Mouse (Mus musculus) hindbrain, embryonic 12.5 days (tissue): ENCODE data around the gene Rnf34. TPM values are rescaled to one million over a fixed set of nuclear protein-coding genes. Genes with fewer than 3 reads are reported as not detected.

Experiments used
- ATAC-seq: fragments of 200-750 bp; cut with Nextera tagmentation; 2 replicates; pipeline ENCODE4 v1.8.0; 2017; ENCODE audit warnings: moderate TSS enrichment; ENCODE audit not compliant: low FRiP score
- H3K27ac ChIP-seq: fragments of 300-500 bp; sonication (generic); 2 replicates; pipeline ENCODE4 v1.5.1; 2016; ENCODE audit warnings: mild to moderate bottlenecking
- H3K27me3 ChIP-seq: fragments of 300-500 bp; sonication (generic); 2 replicates; pipeline ENCODE4 v1.6.1; 2016; ENCODE audit warnings: mild to moderate bottlenecking
- H3K36me3 ChIP-seq: fragments of 300-500 bp; sonication (generic); 2 replicates; pipeline ENCODE4 v1.6.1; 2016; ENCODE audit warnings: mild to moderate bottlenecking
- H3K4me1 ChIP-seq: fragments of 300-500 bp; sonication (generic); 2 replicates; pipeline ENCODE4 v1.6.1; 2016
- H3K4me2 ChIP-seq: fragments of 300-500 bp; sonication (generic); replicated peaks from 2 replicates; pipeline ENCODE4 v1.6.1; 2016; ENCODE audit warnings: mild to moderate bottlenecking
- H3K4me3 ChIP-seq: fragments of 300-500 bp; sonication (generic); 2 replicates; pipeline ENCODE4 v1.5.1; 2016; ENCODE audit warnings: mild to moderate bottlenecking
- H3K9ac ChIP-seq: fragments of 300-500 bp; sonication (generic); 2 replicates; pipeline ENCODE4 v1.6.1; 2016; ENCODE audit warnings: mild to moderate bottlenecking, moderate library complexity
- H3K9me3 ChIP-seq: fragments of 300-500 bp; sonication (generic); replicated peaks from 2 replicates; pipeline ENCODE4 v1.6.1; 2016; ENCODE audit warnings: mild to moderate bottlenecking
- WGBS: fragments of 180-500 bp; shearing (Covaris S2); methylation state at CpG from one replicate; pipeline ENCODE4 v1.1.7; 2016; 5-methylcytosine and 5-hydroxymethylcytosine counted together
- polyA plus RNA-seq: library from polyadenylated mRNA; unstranded; fragments of >200 nt; fragmentation: Nextera tagmentation; extraction: Ambion mirVana; gene quantifications from 2 replicates; pipeline ENCODE4 v1.2.1, GENCODE M21; 2016

Rnf34 gene
- polyA plus RNA-seq, 1 experiment from 2014 or later: 50.7 TPM

GRCm38 (mm10) chr5:122824450-122824849 lies 25.4 kb upstream of the Rnf34 start:
- Histone ChIP-seq H3K4me3 (no peak overlapping the region), H3K36me3 (0 out of 2 replicates have a peak, but pooled peaks cover under 1% of the 10 kb centered on the region), H3K27me3 (no peaks in the 10 kb centered on the region), H3K4me2 (no peak overlapping the region), H3K4me1 (peaks cover 7% of the 10 kb centered on the region), H3K27ac (no peak overlapping the region), H3K9me3 (no peaks in the 10 kb centered on the region), H3K9ac (no peak overlapping the region)
- no peak for ATAC-seq
- WGBS: 75% methylated on average over 6 of the region's 6 CpGs

- no peak overlapping the region for H3K4me3 ChIP-seq
- no peak overlapping the region for H3K27ac ChIP-seq
- no peak overlapping the region for H3K9ac ChIP-seq
- ATAC-seq: no peak
- no peaks in the 10 kb centered on the region for H3K36me3 ChIP-seq
- no peaks in the 10 kb centered on the region for H3K9me3 ChIP-seq
- no peaks in the 10 kb centered on the region for H3K27me3 ChIP-seq
- WGBS: 84% methylated on average over 8 of the region's 8 CpGs
- no peak overlapping the region for H3K4me2 ChIP-seq
- H3K4me1 ChIP-seq: peaks cover 2% of the 10 kb centered on the region
Observed at GRCm38 (mm10) chr5:122825099-122825498, 24.7 kb upstream of the Rnf34 start.

GRCm38 (mm10) chr5:122832536-122832935 lies 17.3 kb upstream of the Rnf34 start:
- no peak overlapping the region for H3K4me3 ChIP-seq
- H3K4me1 ChIP-seq: no peaks in the 10 kb centered on the region
- ATAC-seq: no peak
- H3K36me3 ChIP-seq: no peaks in the 10 kb centered on the region
- no peak overlapping the region for H3K4me2 ChIP-seq
- no peak overlapping the region for H3K27ac ChIP-seq
- no peak overlapping the region for H3K9ac ChIP-seq
- no peaks in the 10 kb centered on the region for H3K27me3 ChIP-seq
- H3K9me3 ChIP-seq: no peaks in the 10 kb centered on the region
- WGBS: 88% methylated on average over 10 of the region's 10 CpGs

GRCm38 (mm10) chr5:122832996-122833395 lies 16.9 kb upstream of the Rnf34 start:
- H3K27ac ChIP-seq: no peak overlapping the region
- H3K36me3 ChIP-seq: no peaks in the 10 kb centered on the region
- H3K4me1 ChIP-seq: no peaks in the 10 kb centered on the region
- H3K4me2 ChIP-seq: no peak overlapping the region
- WGBS: 81% methylated on average over 10 of the region's 10 CpGs
- no peaks in the 10 kb centered on the region for H3K27me3 ChIP-seq
- H3K9me3 ChIP-seq: no peaks in the 10 kb centered on the region
- H3K9ac ChIP-seq: no peak overlapping the region
- no peak overlapping the region for H3K4me3 ChIP-seq
- ATAC-seq: no peak

GRCm38 (mm10) chr5:122841126-122841525 lies 8.7 kb upstream of the Rnf34 start:
- Histone ChIP-seq H3K9me3 (no peaks in the 10 kb centered on the region), H3K4me3 (no peak overlapping the region), H3K4me1 (no peaks in the 10 kb centered on the region), H3K27ac (no peak overlapping the region), H3K9ac (no peak overlapping the region), H3K27me3 (no peaks in the 10 kb centered on the region), H3K4me2 (no peak overlapping the region), H3K36me3 (no peaks in the 10 kb centered on the region)
- no peak for ATAC-seq
- 90% methylated on average over 2 of the region's 2 CpGs for WGBS

GRCm38 (mm10) chr5:122843799-122844198 lies 6.0 kb upstream of the Rnf34 start:
- no peak for ATAC-seq
- 88% methylated on average over 5 of the region's 5 CpGs for WGBS
- H3K4me1 ChIP-seq: peaks cover 3% of the 10 kb centered on the region; the same call in 1 of the 2 replicates

GRCm38 (mm10) chr5:122850319-122851002 lies 613 bp downstream of the Rnf34 start:
- WGBS: under 1% methylated on average over 38 of the region's 38 CpGs
- peak overlapping the region; percentile 80 for H3K9ac ChIP-seq
- peak overlapping the region; percentile 94 for H3K27ac ChIP-seq
- H3K27me3 ChIP-seq: no peaks in the 10 kb centered on the region
- peak overlapping the region; percentile 59 for H3K4me3 ChIP-seq
- H3K9me3 ChIP-seq: no peaks in the 10 kb centered on the region
- no peaks in the 10 kb centered on the region for H3K36me3 ChIP-seq
- ATAC-seq: peak; percentile 91
- peaks cover 21% of the 10 kb centered on the region for H3K4me1 ChIP-seq
- H3K4me2 ChIP-seq: peak overlapping the region; percentile 98

More at GRCm38 (mm10) chr5:122843799-122844198, 6.0 kb upstream of the Rnf34 start:
- H3K9ac ChIP-seq: no peak overlapping the region
- no peaks in the 10 kb centered on the region for H3K27me3 ChIP-seq
- no peaks in the 10 kb centered on the region for H3K9me3 ChIP-seq
- H3K4me2 ChIP-seq: no peak overlapping the region
- H3K4me3 ChIP-seq: no peak overlapping the region
- no peaks in the 10 kb centered on the region for H3K36me3 ChIP-seq
- no peak overlapping the region for H3K27ac ChIP-seq

GRCm38 (mm10) chr5:122852611-122853010 lies 2.8 kb downstream of the Rnf34 start:
- 94% methylated on average over 2 of the region's 2 CpGs for WGBS

GRCm38 (mm10) chr5:122855858-122856257 lies 6.0 kb downstream of the Rnf34 start:
- WGBS: 83% methylated on average over 3 of the region's 3 CpGs
- no peaks in the 10 kb centered on the region for H3K9me3 ChIP-seq
- no peak overlapping the region for H3K4me2 ChIP-seq
- no peaks in the 10 kb centered on the region for H3K27me3 ChIP-seq
- no peaks in the 10 kb centered on the region for H3K36me3 ChIP-seq
- H3K4me3 ChIP-seq: no peak overlapping the region
- no peak for ATAC-seq
- H3K4me1 ChIP-seq: peaks cover 12% of the 10 kb centered on the region
- no peak overlapping the region for H3K9ac ChIP-seq
- no peak overlapping the region for H3K27ac ChIP-seq

More at GRCm38 (mm10) chr5:122852611-122853010, 2.8 kb downstream of the Rnf34 start:
- Histone ChIP-seq H3K27ac (no peak overlapping the region), H3K4me3 (no peak overlapping the region), H3K36me3 (no peaks in the 10 kb centered on the region), H3K9ac (no peak overlapping the region), H3K27me3 (no peaks in the 10 kb centered on the region), H3K4me2 (no peak overlapping the region), H3K4me1 (peaks cover 21% of the 10 kb centered on the region), H3K9me3 (no peaks in the 10 kb centered on the region)
- no peak for ATAC-seq

- ATAC-seq: no peak
- no peaks in the 10 kb centered on the region for H3K27me3 ChIP-seq
- H3K27ac ChIP-seq: no peak overlapping the region
- no peak overlapping the region for H3K4me2 ChIP-seq
- WGBS: 98% methylated on average over 2 of the region's 2 CpGs
- no peak overlapping the region for H3K9ac ChIP-seq
- no peaks in the 10 kb centered on the region for H3K9me3 ChIP-seq
- H3K4me1 ChIP-seq: no peaks in the 10 kb centered on the region
- peaks cover 50% of the 10 kb centered on the region for H3K36me3 ChIP-seq
- H3K4me3 ChIP-seq: no peak overlapping the region
Observed at GRCm38 (mm10) chr5:122863053-122863452, 13.2 kb downstream of the Rnf34 start.

- H3K36me3 ChIP-seq: peaks cover 62% of the 10 kb centered on the region
- no peak for ATAC-seq
- 87% methylated on average over 3 of the region's 3 CpGs for WGBS
Observed at GRCm38 (mm10) chr5:122872626-122873025, 22.8 kb downstream of the Rnf34 start.

GRCm38 (mm10) chr5:122873573-122873972 lies 23.7 kb downstream of the Rnf34 start:
- 94% methylated on average over 2 of the region's 2 CpGs for WGBS
- H3K36me3 ChIP-seq: peaks cover 60% of the 10 kb centered on the region
- no peak overlapping the region for H3K4me2 ChIP-seq
- H3K27me3 ChIP-seq: no peaks in the 10 kb centered on the region
- H3K4me3 ChIP-seq: no peak overlapping the region
- H3K4me1 ChIP-seq: no peaks in the 10 kb centered on the region
- H3K27ac ChIP-seq: no peak overlapping the region
- no peak for ATAC-seq
- H3K9ac ChIP-seq: no peak overlapping the region
- H3K9me3 ChIP-seq: no peaks in the 10 kb centered on the region

More at GRCm38 (mm10) chr5:122872626-122873025, 22.8 kb downstream of the Rnf34 start:
- Histone ChIP-seq H3K4me1 (no peaks in the 10 kb centered on the region), H3K27ac (no peak overlapping the region), H3K9me3 (no peaks in the 10 kb centered on the region), H3K27me3 (no peaks in the 10 kb centered on the region), H3K9ac (no peak overlapping the region), H3K4me3 (no peak overlapping the region), H3K4me2 (no peak overlapping the region)

GRCm38 (mm10) chr5:122874359-122874758 lies 24.5 kb downstream of the Rnf34 start:
- WGBS: 92% methylated on average over 3 of the region's 3 CpGs
- H3K9ac ChIP-seq: no peak overlapping the region
- no peak overlapping the region for H3K27ac ChIP-seq
- H3K4me1 ChIP-seq: no peaks in the 10 kb centered on the region
- peaks cover 61% of the 10 kb centered on the region for H3K36me3 ChIP-seq
- no peak for ATAC-seq
- no peak overlapping the region for H3K4me2 ChIP-seq
- no peaks in the 10 kb centered on the region for H3K9me3 ChIP-seq
- no peaks in the 10 kb centered on the region for H3K27me3 ChIP-seq
- H3K4me3 ChIP-seq: no peak overlapping the region
